Mouse (Mus musculus): ENCODE data around the gene Crebrf. TPM values are rescaled to one million over a fixed set of nuclear protein-coding genes. Genes with fewer than 3 reads are reported as not detected.

Crebrf gene
- total and polyA plus RNA-seq, 3 experiments: 5.8 to 8.1 (median 6.8) TPM

- Histone ChIP-seq H3K4me1 (ENCODE audit: control insufficient read depth in 1 of 2, insufficient read depth in 2 of 2) (peaks cover 6 to 10% of the 10 kb centered on the region in 2 experiments; a peak in 3 of 4 replicates), H3K4me2 (ENCODE audit: insufficient read depth, low read depth, poor library complexity, severe bottlenecking) (no peak overlapping the region), H3K36me3 (replicated peaks in 1 of 2; ENCODE audit: control insufficient read depth in 1 of 2, insufficient read depth in 1 of 2, low read length in 1 of 2) (no peaks in the 10 kb centered on the region), H3K27me3 (replicated peaks) (no peaks in the 10 kb centered on the region), H3K4me3 (replicated peaks in 1 of 3; ENCODE audit: low read depth in 2 of 3, low read length in 2 of 3, poor library complexity in 1 of 3) (no peak overlapping the region), H3K27ac (ENCODE audit: insufficient read depth, low read depth) (no peak overlapping the region), H3K79me2 (replicated peaks; ENCODE audit: control insufficient read depth, extremely low read depth, insufficient read depth, poor library complexity, severe bottlenecking) (no peaks in the 10 kb centered on the region), H3K9me3 (replicated peaks; ENCODE audit: low read length) (peaks cover 3% of the 10 kb centered on the region), H3K9ac (ENCODE audit: insufficient read depth, low read depth) (no peak overlapping the region)
- dilution Hi-C loops (cut with MboI; ENCODE audit: extremely low pct_ligation_motif_present, extremely low pct_unique_long_range_greater_than_20kb, low sequenced_read_pairs): no loop called here
- no peak for DNase-seq (ENCODE audit: extremely low read depth)
- TF ChIP-seq TCF12 (IDR thresholded peaks at IDR 0.05; ENCODE audit: low read depth, low read length): no peak
- in situ Hi-C loops (cut with MboI; ENCODE audit: low pct_ligation_motif_present, low pct_unique_long_range_greater_than_20kb, low sequenced_read_pairs): loop anchor here (5.0 kb wide), 1 partner anchor 45 kb away; no protein-coding TSS in a partner anchor
Measured at GRCm38 (mm10) chr17:26817776-26818175, 102.3 kb downstream of the Crebrf start.

GRCm38 (mm10) chr17:26826131-26826530 lies 110.7 kb downstream of the Crebrf start:
- H3K27ac ChIP-seq (ENCODE audit: insufficient read depth, low read depth): no peak overlapping the region
- no peaks in the 10 kb centered on the region for H3K36me3 ChIP-seq (replicated peaks in 1 of 2; ENCODE audit: control insufficient read depth in 1 of 2, insufficient read depth in 1 of 2, low read length in 1 of 2)
- H3K9me3 ChIP-seq (replicated peaks; ENCODE audit: low read length): peaks cover 3% of the 10 kb centered on the region
- H3K4me3 ChIP-seq (replicated peaks in 1 of 3; ENCODE audit: low read depth in 2 of 3, low read length in 2 of 3, poor library complexity in 1 of 3): no peak overlapping the region
- no peak for DNase-seq (ENCODE audit: extremely low read depth)
- H3K4me2 ChIP-seq (ENCODE audit: insufficient read depth, low read depth, poor library complexity, severe bottlenecking): no peak overlapping the region
- H3K4me1 ChIP-seq (ENCODE audit: control insufficient read depth in 1 of 2, insufficient read depth in 2 of 2): no peaks in the 10 kb centered on the region
- no peak for TF ChIP-seq E2F4 (IDR thresholded peaks at IDR 0.05; ENCODE audit: insufficient replicate concordance, low read depth, low read length)
- TF ChIP-seq USF1 (IDR thresholded peaks at IDR 0.05; ENCODE audit: low read depth, low read length): no peak
- TF ChIP-seq MEF2A (IDR thresholded peaks at IDR 0.05; ENCODE audit: borderline replicate concordance, low read depth, low read length): no peak
- no peak for TF ChIP-seq USF2 (conservative IDR thresholded peaks at IDR 0.05; ENCODE audit: low read depth, low read length)
- no peak for TF ChIP-seq JUN (IDR thresholded peaks at IDR 0.05; ENCODE audit: insufficient read depth, low read depth, low read length)
- no peak for TF ChIP-seq NRF1 (IDR thresholded peaks at IDR 0.05; ENCODE audit: low read depth, low read length)
- TF ChIP-seq MXI1 (IDR thresholded peaks at IDR 0.05; ENCODE audit: low read depth, low read length): no peak
- TF ChIP-seq BHLHE40 (IDR thresholded peaks at IDR 0.05; ENCODE audit: low read depth, low read length): no peak
- no peak for TF ChIP-seq ELF1 (IDR thresholded peaks at IDR 0.05; ENCODE audit: low read depth, low read length)
- TF ChIP-seq KAT2A (IDR thresholded peaks at IDR 0.05; ENCODE audit: insufficient replicate concordance, low read length): no peak
- TF ChIP-seq UBTF (IDR thresholded peaks at IDR 0.05; ENCODE audit: low read depth, low read length): no peak
- no peak for TF ChIP-seq ZKSCAN1 (IDR thresholded peaks at IDR 0.05; ENCODE audit: borderline replicate concordance, low read depth, low read length)
- TF ChIP-seq MYC (IDR thresholded peaks at IDR 0.05; ENCODE audit: low read depth, low read length): no peak
- TF ChIP-seq CTCF (conservative IDR thresholded peaks at IDR 0.05 in 1 of 2, IDR thresholded peaks at IDR 0.05 in 1 of 2; ENCODE audit: low read depth in 2 of 2, low read length in 2 of 2): no peak
- no peak overlapping the region for H3K9ac ChIP-seq (ENCODE audit: insufficient read depth, low read depth)
- in situ Hi-C loops (cut with MboI; ENCODE audit: low pct_ligation_motif_present, low pct_unique_long_range_greater_than_20kb, low sequenced_read_pairs): no loop called here
- dilution Hi-C loops (cut with MboI; ENCODE audit: extremely low pct_ligation_motif_present, extremely low pct_unique_long_range_greater_than_20kb, low sequenced_read_pairs): no loop called here
- H3K79me2 ChIP-seq (replicated peaks; ENCODE audit: control insufficient read depth, extremely low read depth, insufficient read depth, poor library complexity, severe bottlenecking): no peaks in the 10 kb centered on the region
- no peaks in the 10 kb centered on the region for H3K27me3 ChIP-seq (replicated peaks)

Other genes with a start within 250 kb of the Crebrf start
- gene Ergic1, start 154.2 kb upstream of the Crebrf start, total RNA-seq (2012; rRNA removed): 129 and 131 TPM in 2 replicates
- gene Ergic1, start 154.2 kb upstream of the Crebrf start, total RNA-seq (2014; rRNA removed): 89.5 and 93.5 TPM in 2 replicates
- 111 and 142 TPM in 2 replicates for gene Ergic1, start 154.2 kb upstream of the Crebrf start, polyA plus RNA-seq (2012; ENCODE audit: insufficient read length, low read depth)
- gene Dusp1, start 153.5 kb upstream of the Crebrf start, total RNA-seq (2012; rRNA removed): 3.5 and 5.6 TPM in 2 replicates
- gene Dusp1, start 153.5 kb upstream of the Crebrf start, total RNA-seq (2014; rRNA removed): 2.6 and 3.5 TPM in 2 replicates
- 8.6 and 9.9 TPM in 2 replicates for gene Dusp1, start 153.5 kb upstream of the Crebrf start, polyA plus RNA-seq (2012; ENCODE audit: insufficient read length, low read depth)
- 190 and 206 TPM in 2 replicates for gene Atp6v0e, start 52.4 kb upstream of the Crebrf start, total RNA-seq (2012; rRNA removed)
- gene Atp6v0e, start 52.4 kb upstream of the Crebrf start, total RNA-seq (2014; rRNA removed): 403 and 422 TPM in 2 replicates
- gene Atp6v0e, start 52.4 kb upstream of the Crebrf start, polyA plus RNA-seq (2012; ENCODE audit: insufficient read length, low read depth): 190 and 226 TPM in 2 replicates
- 47.1 and 54.6 TPM in 2 replicates for gene Bnip1, start 65.4 kb downstream of the Crebrf start, total RNA-seq (2012; rRNA removed)
- 59.6 and 63.9 TPM in 2 replicates for gene Bnip1, start 65.4 kb downstream of the Crebrf start, total RNA-seq (2014; rRNA removed)
- gene Bnip1, start 65.4 kb downstream of the Crebrf start, polyA plus RNA-seq (2012; ENCODE audit: insufficient read length, low read depth): 44.1 and 50.9 TPM in 2 replicates
- gene Nkx2-5, start 129.4 kb downstream of the Crebrf start, total RNA-seq (2012; rRNA removed): not detected in 2 replicates
- gene Nkx2-5, start 129.4 kb downstream of the Crebrf start, total RNA-seq (2014; rRNA removed): not detected in 2 replicates
- not detected in 2 replicates for gene Nkx2-5, start 129.4 kb downstream of the Crebrf start, polyA plus RNA-seq (2012; ENCODE audit: insufficient read length, low read depth)
- 19.1 and 22.2 TPM in 2 replicates for gene Kifc5b, start 201.4 kb downstream of the Crebrf start, total RNA-seq (2012; rRNA removed)
- gene Kifc5b, start 201.4 kb downstream of the Crebrf start, total RNA-seq (2014; rRNA removed): 11.4 and 12.1 TPM in 2 replicates
- gene Kifc5b, start 201.4 kb downstream of the Crebrf start, polyA plus RNA-seq (2012; ENCODE audit: insufficient read length, low read depth): 26.9 and 32.0 TPM in 2 replicates
- 3.3 and 4.1 TPM in 2 replicates for gene Phf1, start 217.4 kb downstream of the Crebrf start, total RNA-seq (2012; rRNA removed)
- gene Phf1, start 217.4 kb downstream of the Crebrf start, total RNA-seq (2014; rRNA removed): 1.5 and 1.7 TPM in 2 replicates
- gene Phf1, start 217.4 kb downstream of the Crebrf start, polyA plus RNA-seq (2012; ENCODE audit: insufficient read length, low read depth): 3.5 and 4.2 TPM in 2 replicates
- 34.6 and 42.4 TPM in 2 replicates for gene Cuta, start 223.9 kb downstream of the Crebrf start, total RNA-seq (2012; rRNA removed)
- gene Cuta, start 223.9 kb downstream of the Crebrf start, total RNA-seq (2014; rRNA removed): 26.8 and 30.5 TPM in 2 replicates
- 83.0 and 121 TPM in 2 replicates for gene Cuta, start 223.9 kb downstream of the Crebrf start, polyA plus RNA-seq (2012; ENCODE audit: insufficient read length, low read depth)
- gene Syngap1, start 225.6 kb downstream of the Crebrf start, total RNA-seq (2012; rRNA removed): 1.3 and 1.7 TPM in 2 replicates
- 0.34 TPM in 1 of 2 replicates, not detected in the other for gene Syngap1, start 225.6 kb downstream of the Crebrf start, total RNA-seq (2014; rRNA removed)
- 2.4 and 3.1 TPM in 2 replicates for gene Syngap1, start 225.6 kb downstream of the Crebrf start, polyA plus RNA-seq (2012; ENCODE audit: insufficient read length, low read depth)

Measured in CH12.LX (cell line).